Mouse (Mus musculus): ENCODE results near the gene Bco2. TPM values are rescaled to one million over a fixed set of nuclear protein-coding genes. Genes with fewer than 3 reads are reported as not detected.

The Bco2 gene
- polyA plus RNA-seq, 3 experiments from 2014 or later, result 0.54 to 1.2 TPM; not detected in 1

DNA sequence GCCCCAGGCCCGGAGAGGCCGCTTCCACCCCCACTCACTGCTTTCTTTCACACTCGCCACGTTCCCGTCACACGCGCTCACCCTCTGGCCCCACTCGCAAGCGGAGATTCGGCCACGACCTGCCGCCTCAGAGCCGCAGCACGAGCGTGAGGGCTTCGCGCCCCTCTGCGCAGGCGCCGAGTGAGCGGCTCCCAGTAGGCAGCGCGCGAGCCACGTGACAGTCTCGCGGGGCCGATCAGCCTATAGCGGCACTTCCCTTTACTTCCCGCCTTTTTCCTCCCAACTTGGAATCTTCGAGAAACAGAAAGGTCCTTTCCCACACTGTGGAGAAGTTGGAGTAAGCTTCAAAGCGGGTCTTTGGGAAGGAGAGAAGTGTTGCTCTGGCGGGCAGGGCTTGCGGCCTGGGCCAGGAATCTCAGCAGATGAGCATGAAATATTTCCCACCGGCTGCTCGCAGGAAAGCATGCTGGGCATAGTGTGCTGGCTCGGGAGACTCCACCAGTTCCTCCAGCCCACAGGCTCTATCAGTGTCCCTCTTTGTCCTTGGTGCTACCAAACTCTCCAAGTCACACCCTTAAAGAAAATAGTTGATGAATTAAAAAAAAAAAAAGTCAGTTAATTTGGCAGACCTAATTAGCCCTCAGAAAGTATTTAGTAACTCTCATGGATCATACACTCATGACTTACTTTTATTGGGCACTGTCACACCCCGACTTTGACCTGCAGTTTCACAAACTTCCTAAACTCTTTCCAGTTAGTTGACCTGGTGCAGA, 6.3 kb upstream of the Bco2 start, which contains the start of gene Tex12:
TSS of gene Tex12 (minus strand) at position 181 of the 773 bp plus-strand sequence.
- no peak for ATAC-seq

GRCm38 (mm10) chr9:50554241-50555093, 514 bp downstream of the Bco2 start, which contains the start of gene Il18:
Gene Il18 (plus strand): TSS chr9:50554827.
- ATAC-seq, result peak; percentile 98

DNA sequence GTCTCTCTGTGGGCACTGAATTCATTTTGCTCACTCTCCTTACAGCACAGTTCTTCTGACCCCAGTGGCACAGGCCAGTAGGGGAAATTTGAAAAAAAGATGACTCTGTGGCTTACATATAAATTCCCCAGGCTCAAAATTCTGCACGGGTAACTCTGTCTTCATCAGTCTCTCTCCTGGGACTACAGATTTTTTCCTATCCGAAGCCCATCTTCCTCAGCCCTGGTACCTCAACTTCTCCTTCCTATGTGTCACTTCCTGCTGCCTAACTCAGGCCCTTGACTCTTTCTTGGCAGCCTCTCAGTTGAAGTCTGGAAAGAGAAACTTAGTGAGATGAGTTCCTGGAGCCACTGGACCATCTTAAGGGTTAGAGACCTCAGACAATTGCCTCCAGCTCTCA, 1.4 kb downstream of the Bco2 start:
- no peak for ATAC-seq

DNA sequence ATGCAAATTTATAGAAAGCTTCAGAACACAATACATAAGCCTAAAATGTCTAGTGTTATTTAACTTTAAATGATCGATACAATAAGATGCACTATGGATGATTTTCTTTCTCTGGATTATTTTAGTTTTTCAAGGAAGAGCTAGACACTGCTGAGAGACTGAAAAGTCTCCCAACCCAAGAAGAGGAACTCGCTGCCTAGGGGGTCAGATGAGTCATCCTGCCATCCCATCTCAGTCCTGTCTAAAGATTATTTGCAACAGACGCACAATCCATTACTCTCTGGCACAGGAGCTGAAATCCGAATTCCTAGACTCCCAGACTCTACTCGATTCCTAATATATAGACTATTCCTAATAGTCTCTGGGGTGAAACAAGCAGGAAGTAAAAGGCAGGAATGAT, 2.8 kb downstream of the Bco2 start:
- ATAC-seq, result no peak

GRCm38 (mm10) chr9:50548936-50549335, 6.0 kb downstream of the Bco2 start:
- ATAC-seq, result no peak

DNA sequence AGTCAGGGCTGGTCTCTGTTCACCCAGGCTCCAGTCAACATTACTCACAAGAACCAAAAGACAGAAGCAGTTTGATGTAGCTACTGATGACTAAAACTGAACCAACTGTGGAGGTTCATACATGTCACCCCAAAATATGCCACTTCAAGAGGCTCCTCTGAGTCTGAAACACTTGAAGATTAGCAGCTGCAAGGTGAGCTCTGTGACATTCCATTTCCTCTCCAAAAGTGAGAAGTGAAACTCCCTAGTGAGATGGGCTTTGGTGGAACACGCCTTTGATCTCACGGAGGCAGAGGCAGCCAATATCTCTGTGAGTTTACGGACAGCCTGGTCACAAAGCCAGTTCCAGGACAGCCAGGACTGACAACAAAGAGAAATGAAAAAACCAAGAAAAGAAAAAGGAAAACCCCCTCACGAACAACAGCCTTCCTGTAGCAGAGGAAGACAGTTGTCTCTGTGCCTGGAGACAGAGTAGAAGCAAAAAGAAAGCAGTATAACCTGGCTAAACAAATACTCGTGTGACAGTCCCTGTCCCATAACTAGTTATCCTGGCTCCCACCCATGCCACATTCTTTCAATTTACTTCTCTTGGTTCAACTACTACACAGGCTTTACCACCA, 7.0 kb downstream of the Bco2 start:
- peak; percentile 73 for ATAC-seq

DNA sequence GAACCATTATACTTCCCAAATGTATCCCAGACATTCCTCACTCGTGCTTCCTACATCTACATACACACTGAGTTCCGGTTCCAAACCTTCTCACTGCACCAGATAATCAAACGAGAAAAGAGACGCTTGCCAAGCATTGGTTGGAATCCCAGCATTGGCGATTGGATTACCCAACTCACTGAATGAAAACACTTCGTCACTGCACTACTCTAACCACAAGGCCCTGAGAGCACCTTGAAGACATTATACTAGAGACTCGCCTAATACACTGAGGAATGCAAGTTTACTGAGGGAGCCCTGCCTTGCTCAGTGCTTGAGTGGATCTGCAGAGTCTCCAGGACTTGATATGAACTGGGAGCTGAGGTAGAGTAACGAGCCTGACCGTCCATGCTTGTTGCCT, 12.6 kb downstream of the Bco2 start:
- ATAC-seq, result no peak

DNA sequence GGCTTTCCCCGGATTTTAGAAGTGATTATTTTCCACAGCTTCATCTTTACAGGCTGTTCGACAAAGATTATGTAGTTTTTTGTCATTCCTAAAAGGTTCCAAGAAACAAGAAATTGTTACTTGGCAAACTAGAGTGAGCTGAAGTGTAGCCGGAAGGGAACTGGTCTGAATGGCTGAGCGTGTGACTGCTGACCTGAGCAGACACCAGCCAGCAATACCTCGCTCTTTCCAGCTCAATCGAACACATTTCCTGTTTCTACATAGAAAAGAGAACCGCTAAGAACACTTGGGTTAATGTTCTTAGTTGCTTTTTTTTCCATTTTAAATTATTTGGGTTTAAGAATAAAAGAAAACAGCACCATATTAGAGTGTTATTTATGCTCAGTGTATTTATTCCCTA, 14.8 kb downstream of the Bco2 start:
- ATAC-seq, result no peak

DNA sequence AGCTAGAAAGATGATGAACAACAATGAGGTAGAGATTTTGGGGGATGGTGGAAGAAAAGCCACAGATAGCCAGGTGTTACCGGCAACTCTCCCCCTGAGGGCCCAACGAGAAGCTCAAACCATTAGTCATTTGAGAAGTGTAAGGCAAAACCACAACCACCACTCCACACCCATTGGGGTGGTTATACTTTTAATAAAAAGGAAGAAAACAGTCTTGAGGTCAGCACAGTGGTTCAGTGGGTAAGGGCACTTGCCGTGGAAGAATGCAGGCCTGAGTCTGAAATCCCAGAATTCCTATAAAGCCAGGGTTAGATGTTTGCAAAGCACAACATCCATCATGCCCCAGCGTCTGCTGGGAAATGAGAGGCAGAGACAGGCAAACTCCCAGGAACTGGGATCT, 17.7 kb downstream of the Bco2 start:
- no peak for ATAC-seq

GRCm38 (mm10) chr9:50536603-50537135, 18.3 kb downstream of the Bco2 start:
- no peak for ATAC-seq

DNA sequence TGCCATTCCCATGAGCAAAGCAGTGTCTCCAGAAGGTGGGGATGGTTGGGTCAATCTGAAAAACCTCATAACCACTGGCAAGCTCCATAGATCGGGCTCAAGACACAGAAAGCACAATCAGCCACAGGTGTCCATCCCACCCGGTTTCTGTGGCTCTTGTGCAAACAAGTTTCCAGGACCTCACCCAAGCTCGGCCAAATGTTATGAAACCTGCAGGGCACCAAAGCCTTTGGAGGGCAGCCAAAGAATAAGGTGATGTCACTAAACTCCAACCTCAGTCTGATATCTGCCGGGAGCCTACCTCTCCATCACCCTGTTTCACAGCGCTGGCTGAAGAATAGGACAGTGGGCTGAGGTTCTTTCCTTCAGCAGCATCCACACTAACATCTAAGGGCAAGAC, 19.1 kb downstream of the Bco2 start:
- no peak for ATAC-seq

GRCm38 (mm10) chr9:50533791-50534190, 21.2 kb downstream of the Bco2 start:
- ATAC-seq, result no peak

- ATAC-seq, result peak; percentile 41
Observed at GRCm38 (mm10) chr9:50533328-50533727, 21.7 kb downstream of the Bco2 start.

GRCm38 (mm10) chr9:50530890-50531289, 24.1 kb downstream of the Bco2 start:
- no peak for ATAC-seq

DNA sequence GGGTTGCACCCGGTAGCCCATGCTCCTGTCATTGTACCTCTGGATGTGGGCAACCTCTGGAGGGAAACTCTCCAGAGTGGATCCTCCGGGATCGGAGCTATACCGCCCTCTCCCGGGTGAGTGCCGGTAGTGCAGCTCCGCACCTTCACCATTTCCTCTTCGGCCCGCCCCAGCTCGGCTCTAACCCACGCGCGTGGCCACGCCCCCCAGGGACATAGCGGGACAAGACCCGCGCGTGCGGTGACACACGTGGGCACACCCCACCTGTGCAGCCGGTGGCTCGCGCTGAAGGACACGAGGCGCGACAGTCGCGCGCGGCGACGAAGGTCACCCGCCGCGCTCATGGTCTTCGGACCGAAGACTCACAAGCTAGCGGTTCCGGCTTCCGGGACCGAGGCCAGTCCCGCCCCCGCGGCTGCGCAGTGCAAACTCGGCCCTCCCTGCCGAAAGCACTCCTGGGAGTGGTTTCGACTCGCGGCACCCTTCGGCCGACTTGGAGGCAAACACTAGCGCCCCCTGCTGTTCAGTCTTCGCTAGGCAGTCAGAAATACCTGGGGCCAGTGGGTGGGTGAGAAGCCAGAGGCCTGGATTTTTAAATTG, 26.6 kb downstream of the Bco2 start, which contains the start of gene Pts:
TSS of gene Pts (minus strand) at position 432 of the 600 bp plus-strand sequence.
- ATAC-seq, result peak; percentile 94

- ATAC-seq, result peak; percentile 18
Observed at GRCm38 (mm10) chr9:50527860-50528259, 27.1 kb downstream of the Bco2 start.

- ATAC-seq, result no peak
Observed at GRCm38 (mm10) chr9:50525585-50525984, 29.4 kb downstream of the Bco2 start.

GRCm38 (mm10) chr9:50524936-50525335, 30.0 kb downstream of the Bco2 start:
- no peak for ATAC-seq

GRCm38 (mm10) chr9:50522574-50522973, 32.4 kb downstream of the Bco2 start:
- no peak for ATAC-seq

- no peak for ATAC-seq
Observed at GRCm38 (mm10) chr9:50521562-50521961, 33.4 kb downstream of the Bco2 start.

GRCm38 (mm10) chr9:50520748-50521147, 34.2 kb downstream of the Bco2 start:
- ATAC-seq, result no peak

DNA sequence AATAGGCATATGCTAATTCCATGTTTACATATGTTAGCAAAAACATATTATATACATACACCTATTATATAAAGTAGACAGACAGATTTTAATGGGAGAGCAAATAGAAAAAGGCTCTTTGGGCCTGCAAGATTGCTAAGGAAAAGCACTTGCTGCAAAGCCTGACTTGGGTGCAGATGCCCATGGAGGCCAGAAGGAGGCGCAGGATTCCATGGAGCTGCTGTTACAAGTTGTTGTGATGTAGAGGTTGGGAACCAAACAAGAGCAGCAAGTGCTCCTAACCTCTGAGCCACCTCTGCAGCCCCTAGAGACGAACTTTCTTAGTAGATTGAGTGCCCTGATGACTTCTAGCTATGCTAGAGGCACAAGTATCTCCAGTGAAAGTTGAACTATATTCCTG, 36.2 kb downstream of the Bco2 start:
- ATAC-seq, result no peak

Data from inflammation-experienced regulatory T-cells, adult 6 months (primary cell).